Mouse (Mus musculus) gastrocnemius, postnatal 25 days (tissue): ENCODE data around the gene Nap1l1. TPM values are rescaled to one million over a fixed set of nuclear protein-coding genes. Genes with fewer than 3 reads are reported as not detected.
"Not testable (repeated sequence)": the region's sequence is repeated elsewhere in the genome, so short reads cannot be mapped to it uniquely, and the experiment has no call there.

ENCODE experiments used
- DNase-seq: peaks from one replicate; pipeline ENCODE4 v3.0.0; 2022
- long read RNA-seq, 2 experiments: library from polyadenylated mRNA; stranded (forward); transcript quantifications; one replicate each; pipeline ENCODE4 v2.0.0; 2021
- total RNA-seq, 2 experiments: library from RNA; stranded (reverse); gene quantifications; 1 replicate in 1 of 2; 2 replicates in 1 of 2; pipeline ENCODE4 v1.2.3; 2021

The Nap1l1 gene
- total RNA-seq, result 10 to 100 TPM; 44.2 to 52.7 TPM
- long read RNA-seq, experiment 1, transcript Nap1l1-202 (15 exons, 1,350 nt), result minor isoform, 5 of 48 reads
- long read RNA-seq, experiment 1, transcript Nap1l1-205 (13 exons, 1,365 nt), result minor isoform, 5 of 48 reads
- long read RNA-seq, experiment 1, transcript Nap1l1-201 (16 exons, 1,486 nt), result major isoform, 12 of 48 reads
- long read RNA-seq, experiment 1, partial matches to known transcripts, result 10 of 48 reads
- long read RNA-seq, experiment 1, other reads (novel, unspliced or antisense), result 15 of 48 reads
- long read RNA-seq, experiment 2, transcript Nap1l1-201 (16 exons, 1,486 nt), result minor isoform, 6 of 55 reads
- long read RNA-seq, experiment 2, transcript Nap1l1-202 (15 exons, 1,350 nt), result major isoform, 18 of 55 reads
- long read RNA-seq, experiment 2, partial matches to known transcripts, result 13 of 55 reads
- long read RNA-seq, experiment 2, other reads (novel, unspliced or antisense), result 14 of 55 reads

DNA sequence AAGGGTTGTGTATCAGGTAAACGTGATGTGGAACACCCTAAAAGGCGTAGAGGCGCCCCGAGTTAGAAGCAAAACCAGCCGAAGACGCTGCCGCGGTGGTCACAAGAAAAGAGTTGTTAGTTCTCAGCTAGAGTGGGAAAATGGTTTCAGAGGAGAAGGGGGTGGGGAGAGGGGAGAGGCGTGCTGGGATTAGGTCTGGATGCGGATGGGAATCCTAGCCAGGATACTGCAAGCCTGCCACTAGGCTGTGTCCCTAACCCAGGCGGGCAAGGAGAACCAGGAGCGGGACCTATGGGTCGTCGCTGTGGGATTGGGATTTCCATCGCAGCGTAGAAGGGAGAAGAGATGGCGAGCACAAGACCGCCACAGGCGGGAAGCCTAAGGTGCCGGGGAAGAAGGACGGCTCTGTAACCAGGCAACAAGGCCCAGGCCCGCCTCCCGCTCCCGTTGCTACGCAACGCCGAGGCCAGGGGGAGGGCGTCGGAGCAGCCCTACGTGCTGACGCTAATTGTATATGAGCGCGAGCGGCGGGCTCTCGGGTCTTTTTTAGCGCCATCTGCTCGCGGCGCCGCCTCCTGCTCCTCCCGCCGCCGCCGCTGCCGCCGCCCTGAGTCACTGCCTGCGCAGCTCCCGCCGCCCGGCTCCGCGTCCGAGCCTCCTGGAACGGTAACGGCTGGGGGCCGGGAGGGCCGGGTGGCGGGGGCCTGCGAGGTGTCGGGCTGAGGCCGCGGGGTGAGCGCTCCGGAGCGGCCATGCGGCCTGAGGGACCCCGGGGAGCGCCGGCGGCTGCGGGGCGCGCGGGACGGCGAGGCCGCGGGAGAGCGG lies at the start of gene Nap1l1:
Gene Nap1l1, plus strand, starts transcription at position 538 of the 825 bp plus-strand sequence.
- DNase-seq, result peak; percentile 96

DNA sequence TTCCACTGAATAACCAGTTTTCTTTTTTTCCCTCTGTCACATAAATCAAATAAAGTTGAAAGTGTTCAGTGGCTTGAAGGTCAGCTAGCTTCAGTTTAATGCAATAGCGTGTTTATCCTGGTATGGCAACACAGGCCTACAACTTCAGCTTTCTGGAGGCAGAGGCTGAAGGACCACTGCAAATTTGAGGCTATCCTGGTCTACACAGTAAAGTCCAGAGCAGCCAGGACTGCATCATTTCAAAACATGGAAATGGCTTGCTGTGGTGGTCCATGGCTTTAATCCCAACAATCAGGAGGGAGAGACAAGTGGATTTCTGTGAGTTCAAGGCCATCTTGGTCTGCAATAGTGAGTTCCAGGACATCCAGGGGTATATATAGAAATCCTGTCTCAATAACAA lies 46.5 kb upstream of the Nap1l1 start:
- no peak for DNase-seq

GRCm38 (mm10) chr10:111433502-111433901 lies 39.5 kb upstream of the Nap1l1 start:
- no peak for DNase-seq

- DNase-seq, result no peak
Measured at GRCm38 (mm10) chr10:111441034-111441440, 32.0 kb upstream of the Nap1l1 start.

DNA sequence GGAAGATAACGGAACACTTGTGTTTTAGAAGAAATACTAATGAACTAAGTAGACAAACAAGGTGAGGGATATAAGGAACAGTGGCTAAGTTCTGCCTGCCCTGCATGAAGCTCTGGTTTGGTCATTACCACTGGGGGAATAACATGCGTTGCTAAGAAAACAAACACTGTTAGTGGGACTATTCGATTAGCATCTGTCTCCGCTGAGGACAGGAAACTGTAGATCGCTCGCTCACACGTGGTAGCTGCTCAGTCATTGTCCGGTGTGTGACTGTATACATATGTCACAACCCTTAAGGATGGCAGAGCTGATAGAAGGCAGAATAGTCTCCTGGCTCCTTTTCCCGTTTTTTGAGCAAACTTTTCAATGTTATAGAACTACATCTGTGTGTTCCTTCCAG lies 28.8 kb upstream of the Nap1l1 start:
- DNase-seq, result no peak

DNA sequence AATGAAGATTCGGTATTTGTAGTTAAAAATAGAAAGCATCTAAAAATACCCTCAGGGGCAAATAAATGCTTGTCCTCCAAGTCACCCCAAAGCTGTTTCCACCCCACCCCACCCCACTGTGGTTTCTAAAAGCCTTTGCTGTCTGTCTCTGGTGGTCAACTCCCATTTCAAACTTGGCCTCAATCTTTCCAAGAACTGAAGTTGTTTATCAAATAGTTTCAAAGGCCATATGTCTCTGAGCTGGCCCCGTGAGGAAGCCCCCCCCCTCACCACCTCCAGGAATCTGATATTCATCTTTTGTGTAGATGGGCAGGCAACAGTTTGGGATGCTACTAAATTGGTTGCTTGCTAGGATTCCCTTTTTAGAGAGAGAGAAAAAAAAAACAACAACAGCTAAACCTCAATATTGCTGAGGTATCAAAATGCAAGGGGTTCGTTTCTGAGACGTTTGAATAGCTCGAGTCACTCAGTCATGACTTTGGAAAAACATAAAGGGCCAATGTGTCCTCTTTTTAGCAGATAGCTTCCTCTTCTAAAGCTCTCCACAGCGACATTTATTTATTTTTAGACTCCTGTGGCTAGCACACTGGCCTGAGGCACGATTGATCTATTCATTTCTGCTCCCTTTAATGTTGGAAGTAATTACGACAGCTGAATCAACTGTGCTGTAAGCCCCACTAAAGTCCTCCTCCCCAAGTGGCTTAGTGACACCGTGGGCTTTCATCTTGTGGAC lies 26.9 kb upstream of the Nap1l1 start:
- DNase-seq, result no peak

DNA sequence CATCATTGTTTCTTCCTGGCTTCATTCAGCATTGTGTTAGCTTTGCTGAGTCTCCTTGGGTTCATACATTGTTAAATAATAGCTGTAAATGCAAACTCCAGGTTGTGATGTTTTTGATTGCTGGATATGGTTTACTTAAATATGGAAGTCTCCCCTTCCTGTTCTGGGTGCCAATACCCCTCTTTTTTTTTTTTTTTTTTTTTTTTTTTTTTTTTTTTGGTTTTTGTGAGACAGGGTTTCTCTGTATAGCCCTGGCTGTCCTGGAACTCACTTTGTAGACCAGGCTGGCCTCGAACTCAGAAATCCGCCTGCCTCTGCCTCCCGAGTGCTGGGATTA lies 26.4 kb upstream of the Nap1l1 start:
- DNase-seq, result not testable (repeated sequence)

- DNase-seq, result not testable (repeated sequence)
Measured at GRCm38 (mm10) chr10:111449662-111450061, 23.4 kb upstream of the Nap1l1 start.

DNA sequence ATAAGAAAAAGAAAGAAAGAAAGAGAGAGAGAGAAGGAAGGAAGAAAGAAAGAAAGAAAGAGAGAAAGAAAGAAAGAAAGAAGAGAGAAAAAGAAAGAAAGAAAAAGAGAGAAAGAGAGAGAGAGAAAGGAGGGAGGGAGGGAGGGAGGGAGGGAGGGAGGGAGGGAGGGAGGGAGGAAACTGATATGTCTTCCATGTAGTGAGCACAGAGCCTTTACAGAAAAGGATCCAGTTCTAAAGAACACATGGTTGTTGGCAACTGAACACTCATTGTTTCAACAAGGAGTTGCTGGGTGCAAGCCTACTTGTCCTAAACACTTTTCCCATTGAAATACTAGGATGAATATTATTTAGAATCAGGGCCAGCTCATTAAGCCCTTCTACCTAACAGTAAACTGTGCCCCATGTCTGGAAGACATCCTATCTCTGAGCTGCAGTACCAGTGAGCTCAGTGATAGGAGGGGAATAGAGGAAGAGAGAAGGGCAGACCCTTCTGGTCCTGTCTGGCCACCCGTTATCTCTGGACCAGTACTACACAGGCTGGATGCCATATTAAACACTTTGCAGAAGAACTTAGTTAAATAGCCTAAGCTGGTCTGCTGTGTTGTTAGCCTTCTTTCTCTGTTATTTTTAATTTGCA lies 21.2 kb upstream of the Nap1l1 start:
- DNase-seq, result no peak

- no peak for DNase-seq
Measured at GRCm38 (mm10) chr10:111452426-111452825, 20.6 kb upstream of the Nap1l1 start.

- DNase-seq, result no peak
Measured at GRCm38 (mm10) chr10:111454698-111455308, 18.2 kb upstream of the Nap1l1 start.

DNA sequence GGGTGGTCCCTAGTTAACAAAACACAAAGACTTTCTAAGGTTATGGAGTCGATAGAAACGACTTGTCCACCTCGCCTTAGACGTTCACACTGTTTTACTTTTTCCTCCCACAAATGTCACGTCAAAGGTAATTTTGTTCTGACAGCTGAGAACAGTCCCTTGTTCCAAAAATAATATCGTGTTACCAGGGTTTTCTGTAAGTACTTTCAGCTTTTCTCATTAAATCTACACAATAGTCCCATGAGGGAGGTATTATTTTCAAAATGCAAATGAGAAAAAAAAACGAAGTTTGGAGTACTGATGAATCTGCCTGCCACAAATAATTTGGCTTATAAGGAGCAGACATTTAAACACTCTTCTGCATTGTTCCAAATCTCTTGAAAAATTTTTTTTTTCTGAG lies 14.9 kb upstream of the Nap1l1 start:
- DNase-seq, result no peak

- no peak for DNase-seq
Measured at GRCm38 (mm10) chr10:111459040-111459439, 14.0 kb upstream of the Nap1l1 start.

- no peak for DNase-seq
Measured at GRCm38 (mm10) chr10:111459874-111460273, 13.1 kb upstream of the Nap1l1 start.

- DNase-seq, result no peak
Measured at GRCm38 (mm10) chr10:111460381-111460780, 12.6 kb upstream of the Nap1l1 start.

DNA sequence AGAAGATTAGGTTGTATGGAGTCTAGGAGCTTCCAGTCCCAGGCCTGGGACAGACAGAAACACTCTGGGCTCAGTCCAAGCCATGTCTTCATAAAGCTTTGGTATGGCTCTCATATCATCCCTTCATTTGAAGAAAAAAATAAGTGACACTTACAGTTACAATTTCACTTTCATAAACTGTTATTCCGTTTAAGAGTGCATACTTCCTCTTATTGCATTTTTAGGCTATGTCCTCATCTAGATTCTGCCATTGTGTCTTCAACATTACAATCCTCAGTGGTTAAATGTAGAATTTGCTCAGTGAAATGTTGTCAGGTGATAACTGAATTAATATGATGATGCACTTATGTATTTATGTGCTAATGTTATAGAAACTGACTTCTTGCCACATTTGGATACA lies 8.2 kb upstream of the Nap1l1 start:
- DNase-seq, result no peak

GRCm38 (mm10) chr10:111465409-111465808 lies 7.6 kb upstream of the Nap1l1 start:
- no peak for DNase-seq

DNA sequence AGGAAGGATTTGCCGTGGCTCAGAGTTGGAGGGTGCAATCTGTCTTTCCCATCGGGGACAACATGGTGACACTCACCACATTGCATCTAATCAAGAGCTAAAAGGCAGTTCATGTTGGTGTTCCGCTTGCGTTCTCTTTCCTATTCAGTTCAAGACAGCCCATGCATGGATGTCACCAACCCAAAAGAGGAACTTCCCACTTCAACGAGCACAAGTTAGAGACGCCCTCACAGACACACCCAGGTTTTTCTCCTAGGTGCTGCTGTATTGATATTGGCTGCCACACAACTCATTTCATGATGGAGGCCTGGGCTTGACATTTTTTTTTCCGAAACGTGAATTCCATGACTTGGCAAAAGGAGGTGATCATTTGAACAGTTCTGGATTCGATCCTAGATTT lies 1.9 kb upstream of the Nap1l1 start:
- DNase-seq, result no peak

- no peak for DNase-seq
Measured at GRCm38 (mm10) chr10:111473511-111474371, 718 bp downstream of the Nap1l1 start.

DNA sequence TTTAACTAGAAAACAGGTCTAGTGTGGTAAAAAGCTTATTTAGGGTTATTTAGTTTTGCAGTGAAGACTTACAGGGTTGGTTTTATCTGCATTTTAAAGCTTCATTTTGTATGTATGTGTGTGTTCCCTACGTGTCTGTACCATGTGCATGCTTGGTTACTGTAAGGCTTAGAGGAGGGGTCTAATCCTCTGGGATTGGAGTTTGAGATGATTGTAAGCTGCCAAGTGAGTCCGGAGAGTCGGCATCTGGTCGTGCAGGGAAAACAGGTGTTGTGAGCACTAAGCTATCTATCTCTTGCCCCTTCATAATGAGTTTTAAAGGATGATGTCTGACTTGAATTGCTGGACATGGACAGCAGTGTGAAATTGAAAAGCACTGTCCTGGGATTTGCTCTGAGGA lies 3.3 kb downstream of the Nap1l1 start:
- DNase-seq, result no peak
